Mouse (Mus musculus) urinary bladder, adult 18-20 months (tissue): ENCODE measurements around the gene Tnni1.

Experiments
- DNase-seq, 2 experiments: peaks; one replicate each; pipeline ENCODE4 v3.0.0; 2022; ENCODE audit warnings: low spot score in 2 of 2, mixed read lengths in 2 of 2

Tnni1 gene

GRCm38 (mm10) chr1:135840675-135841395, 61.6 kb downstream of the Tnni1 start:
- DNase-seq = no peak

DNA sequence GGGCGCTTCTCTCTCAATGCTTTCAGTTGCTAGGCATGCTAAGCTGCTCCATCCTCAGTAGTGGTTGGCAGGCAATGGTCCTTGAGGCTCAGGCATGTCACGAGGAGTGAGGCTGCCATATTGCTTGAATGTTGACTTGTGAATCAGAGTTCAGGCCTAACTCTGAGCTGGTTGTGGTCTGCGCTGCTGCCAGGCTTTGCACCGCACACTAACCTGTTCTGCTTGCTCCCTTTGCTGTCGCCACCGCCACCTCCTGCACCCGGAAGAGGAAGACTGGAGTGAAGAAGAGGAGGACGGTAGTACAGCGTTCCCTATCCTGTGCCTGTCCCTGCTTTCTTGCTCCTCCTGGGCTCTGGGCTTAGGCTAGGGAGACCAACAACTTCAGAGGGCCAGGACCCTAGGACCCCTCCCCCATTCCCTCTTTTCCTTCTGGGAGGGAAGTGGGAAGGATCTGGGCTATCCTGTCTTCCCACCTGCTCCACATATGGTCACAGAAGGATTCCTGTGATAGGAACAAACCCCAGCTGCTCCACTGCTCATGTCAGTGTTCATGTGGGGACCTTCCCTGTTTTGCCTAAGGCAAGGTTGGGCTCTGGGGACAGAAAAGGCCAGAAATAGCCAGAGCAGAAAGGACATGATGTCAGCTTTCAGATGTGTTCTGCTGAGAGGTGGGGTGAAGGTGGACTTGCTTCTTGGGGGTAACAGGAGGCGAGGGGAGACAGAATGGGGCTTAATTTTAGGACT, 64.5 kb downstream of the Tnni1 start:
- no peak for DNase-seq

- no peak for DNase-seq
Observed at GRCm38 (mm10) chr1:135844481-135844880, 65.2 kb downstream of the Tnni1 start.

- no peak for DNase-seq
Observed at GRCm38 (mm10) chr1:135846632-135847031, 67.4 kb downstream of the Tnni1 start.

- DNase-seq = no peak
Observed at GRCm38 (mm10) chr1:135847139-135847562, 67.9 kb downstream of the Tnni1 start.

DNA sequence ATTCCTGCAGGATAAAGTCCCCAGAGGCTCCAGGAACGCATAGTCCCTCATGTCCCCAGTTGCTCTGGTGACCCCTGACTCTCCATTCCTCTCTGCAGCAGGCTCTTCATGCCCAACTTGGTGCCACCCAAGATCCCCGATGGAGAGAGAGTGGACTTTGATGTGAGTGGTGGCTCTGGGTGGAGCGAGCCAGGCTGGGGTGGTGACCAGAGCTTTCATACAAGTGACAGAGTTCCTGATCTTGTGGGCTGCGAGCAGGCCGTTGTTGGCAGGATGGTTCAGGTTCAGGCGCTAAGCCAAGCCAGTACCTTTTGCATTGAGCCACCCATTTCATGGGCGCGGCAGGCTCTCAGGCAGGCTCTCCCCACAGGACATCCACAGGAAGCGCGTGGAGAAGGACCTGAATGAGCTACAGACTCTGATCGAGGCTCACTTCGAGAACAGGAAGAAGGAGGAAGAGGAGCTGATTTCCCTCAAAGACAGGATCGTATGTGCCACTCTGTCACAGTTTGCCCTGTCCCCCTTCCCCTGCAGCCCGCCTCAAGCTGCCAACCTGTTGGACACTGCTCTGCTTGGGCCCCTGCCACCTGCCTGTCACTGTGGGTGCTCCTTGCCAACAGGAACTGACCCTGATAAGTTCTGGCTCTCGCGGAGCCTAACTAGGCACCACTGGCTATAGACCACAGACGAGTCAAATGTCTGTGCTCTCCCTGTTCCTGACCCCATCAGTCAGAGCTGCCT, 68.5 kb downstream of the Tnni1 start:
- DNase-seq = no peak

DNA sequence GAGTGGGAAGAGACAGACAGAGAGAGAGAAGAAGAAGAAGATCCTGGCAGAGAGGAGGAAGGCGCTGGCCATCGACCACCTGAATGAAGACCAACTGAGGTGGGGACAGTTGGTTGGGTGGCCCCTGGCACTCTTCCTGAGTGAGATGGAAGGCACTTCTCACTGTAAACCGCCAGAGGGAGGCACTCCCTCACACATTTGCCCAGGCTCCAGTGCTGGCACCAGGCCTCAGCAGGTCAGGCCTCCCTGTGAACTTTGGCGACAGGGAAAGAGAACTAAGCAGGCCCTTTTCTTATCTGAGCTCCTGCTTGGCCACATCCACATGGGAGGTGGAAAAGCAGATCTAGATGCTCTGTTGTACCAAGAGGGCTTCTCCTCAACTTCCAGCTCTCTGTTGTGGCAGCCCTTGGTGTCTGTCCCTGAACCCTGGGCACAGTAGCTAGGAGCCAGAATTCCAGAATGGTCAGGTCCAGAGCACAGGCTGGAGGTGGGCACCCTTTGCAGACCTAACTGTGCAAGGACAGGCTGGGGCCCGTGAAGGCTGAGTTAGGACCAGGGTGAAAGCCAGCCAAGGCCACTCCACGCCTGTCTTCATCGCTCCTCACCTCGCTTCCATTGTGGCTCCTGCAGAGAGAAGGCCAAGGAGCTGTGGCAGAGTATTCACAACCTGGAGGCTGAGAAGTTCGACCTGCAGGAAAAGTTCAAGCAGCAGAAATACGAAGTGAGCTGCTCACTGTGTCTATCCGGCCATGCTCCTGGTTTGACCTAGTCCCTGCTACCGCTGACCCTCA, 71.7 kb downstream of the Tnni1 start:
- no peak for DNase-seq

DNA sequence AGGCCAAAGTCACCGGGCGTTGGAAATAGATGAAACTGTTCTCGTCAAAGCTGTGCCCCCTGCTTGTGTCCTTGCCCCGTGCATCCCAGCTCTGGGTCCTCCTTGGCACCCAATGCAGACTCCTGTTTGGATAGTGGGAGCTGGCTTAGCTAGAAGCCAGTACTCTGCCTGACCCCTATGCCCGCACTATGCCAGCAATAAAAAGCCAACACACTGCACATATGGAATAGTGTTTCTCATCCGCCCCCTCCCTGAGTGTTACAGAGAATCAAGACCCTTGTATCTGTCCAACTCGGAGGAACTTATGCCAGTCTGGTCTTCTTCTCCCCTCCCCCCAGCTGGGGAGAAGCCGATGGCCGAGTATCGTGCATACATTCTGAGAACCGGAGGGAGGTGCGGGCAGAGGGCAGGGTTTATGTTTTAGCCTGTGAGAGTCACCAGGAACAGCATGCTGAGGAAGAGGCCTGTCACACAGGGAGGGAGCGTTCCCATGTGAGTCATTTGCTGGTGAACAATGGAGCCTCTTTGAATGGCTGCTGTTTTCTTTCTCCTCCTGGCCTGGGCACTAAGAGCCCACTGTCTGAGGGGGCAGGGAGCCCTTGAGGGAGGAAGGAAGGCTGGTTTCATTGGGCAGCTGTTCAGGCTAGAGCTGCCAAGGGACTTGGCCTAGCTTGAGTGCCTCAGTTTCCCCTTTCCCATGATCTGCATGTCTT, 73.0 kb downstream of the Tnni1 start:
- DNase-seq = no peak

GRCm38 (mm10) chr1:135853200-135853599, 74.0 kb downstream of the Tnni1 start:
- no peak for DNase-seq

DNA sequence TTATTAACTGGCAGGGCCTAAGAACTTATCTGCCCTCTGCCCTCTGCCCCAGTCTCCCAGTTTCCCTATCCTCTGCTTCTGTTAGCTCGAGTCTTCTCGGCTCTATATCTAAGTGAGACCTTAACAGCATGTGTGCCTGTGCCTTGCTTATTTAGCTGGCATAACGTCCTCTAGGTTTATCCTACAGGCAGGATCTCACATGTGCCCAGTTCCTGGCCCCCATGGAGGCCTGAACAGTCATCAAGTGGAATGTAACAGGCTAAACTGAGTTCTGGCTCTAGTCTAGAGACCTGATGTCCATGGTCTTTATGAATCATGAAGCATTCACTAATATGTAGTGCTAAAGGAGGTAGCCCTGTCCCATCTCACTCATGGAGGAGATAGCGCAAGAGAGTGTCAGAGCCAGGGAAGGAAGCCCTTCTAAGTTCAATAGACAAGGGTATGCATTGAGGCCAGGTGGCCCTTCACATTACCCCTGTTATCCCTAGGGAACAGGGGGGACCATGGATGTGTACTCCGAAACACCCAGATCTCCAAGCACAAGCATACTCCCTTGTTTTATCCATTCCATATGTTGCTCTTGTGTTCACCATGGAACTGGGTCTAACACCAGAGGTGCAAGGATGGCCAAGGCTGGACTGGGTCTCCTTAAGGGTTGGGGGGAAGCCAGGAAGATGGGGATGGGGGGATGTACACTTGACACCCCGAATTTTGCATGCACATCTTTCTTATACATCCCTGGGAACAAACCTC, 75.5 kb downstream of the Tnni1 start:
- DNase-seq = no peak

GRCm38 (mm10) chr1:135855344-135855687, 76.1 kb downstream of the Tnni1 start:
- DNase-seq = no peak

DNA sequence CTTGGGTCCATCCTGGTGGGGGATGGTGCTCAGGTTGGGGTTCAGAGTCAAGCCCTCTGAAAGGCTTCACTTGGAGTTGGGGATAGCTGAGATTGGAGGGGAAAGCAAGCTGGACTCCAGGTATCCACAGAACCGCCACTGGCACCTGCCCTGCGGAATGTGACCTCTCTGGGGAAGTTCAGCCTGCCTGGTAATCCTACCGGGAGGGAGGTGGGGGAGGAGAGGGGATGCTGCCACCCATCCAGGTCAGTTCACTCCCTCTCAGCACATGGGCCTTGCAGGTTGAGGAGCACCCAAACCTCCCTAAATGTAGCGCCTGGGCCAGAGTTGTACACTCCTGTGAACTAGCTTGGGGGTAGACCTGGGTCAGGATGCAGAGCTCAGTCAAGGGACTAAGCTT, 76.8 kb downstream of the Tnni1 start:
- no peak for DNase-seq

GRCm38 (mm10) chr1:135857137-135857775, 78.0 kb downstream of the Tnni1 start:
- DNase-seq = no peak

- DNase-seq = no peak
Observed at GRCm38 (mm10) chr1:135858533-135858932, 79.3 kb downstream of the Tnni1 start.
